Mouse (Mus musculus): ENCODE measurements around the gene Nudt3.

DNA sequence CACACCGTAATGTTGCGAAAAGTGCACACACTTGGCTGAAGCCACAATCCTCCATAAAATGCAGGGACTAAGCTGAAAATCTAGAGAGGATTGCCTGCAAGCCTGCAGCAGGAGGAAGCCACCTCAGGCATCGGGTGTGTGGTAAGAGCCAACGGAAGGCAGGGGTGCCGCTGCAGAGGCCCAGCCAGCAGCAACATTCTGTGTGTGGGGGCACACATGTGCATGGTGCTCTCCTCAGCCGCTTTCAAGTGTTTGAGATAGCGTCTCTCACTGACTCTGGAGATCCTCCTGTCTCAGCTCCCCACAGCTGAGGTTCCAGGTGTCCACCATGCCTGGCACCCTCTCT lies 30.8 kb downstream of the Nudt3 start:
- TF ChIP-seq CTCF (IDR thresholded peaks at IDR 0.05; ENCODE audit: control insufficient read depth, insufficient read depth, insufficient replicate concordance, low read depth, low read length) (no peak), POLR2A (IDR thresholded peaks at IDR 0.05; ENCODE audit: control insufficient read depth, low read depth, low read length) (no peak)
